Mouse (Mus musculus) liver, adult 2 months (tissue): ENCODE results near the gene Hlcs. TPM values are rescaled to one million over a fixed set of nuclear protein-coding genes. Genes with fewer than 3 reads are reported as not detected.
A peak's percentile ranks its signal among the peaks of the same experiment; 100 is the strongest.

Experiments used
- DNase-seq: peaks from one replicate; pipeline ENCODE4 v3.0.0-alpha.2; 2011; ENCODE audit warnings: low read depth, low spot score; ENCODE audit errors: extremely low read depth
- H3K27ac ChIP-seq: fragments of 200-500 bp; replicated peaks from 2 replicates; pipeline ENCODE4 v1.5.1; 2012; ENCODE audit warnings: low read depth, mild to moderate bottlenecking, control low read depth, inconsistent platforms, low read length; ENCODE audit not compliant: insufficient read depth
- H3K27me3 ChIP-seq: fragments of 200-500 bp; 2 replicates; pipeline ENCODE4 v1.6.1; 2012; ENCODE audit warnings: mild to moderate bottlenecking, moderate library complexity, low read length, inconsistent platforms; ENCODE audit not compliant: control insufficient read depth, insufficient read depth
- H3K36me3 ChIP-seq: fragments of 200-500 bp; 2 replicates; pipeline ENCODE4 v1.6.1; 2012; ENCODE audit warnings: low read length, inconsistent platforms; ENCODE audit not compliant: control insufficient read depth, insufficient read depth
- H3K4me1 ChIP-seq: fragments of 200-500 bp; 2 replicates; pipeline ENCODE4 v1.6.1; 2011; ENCODE audit warnings: low read length; ENCODE audit not compliant: control insufficient read depth, insufficient read depth
- H3K4me3 ChIP-seq: fragments of 200-500 bp; 2 replicates; pipeline ENCODE4 v1.5.1; 2011; ENCODE audit warnings: low read depth, mild to moderate bottlenecking, control low read depth, low read length, moderate library complexity; ENCODE audit not compliant: insufficient read depth
- H3K79me2 ChIP-seq: fragments of 200-500 bp; 2 replicates; pipeline ENCODE4 v1.6.1; 2012; ENCODE audit warnings: inconsistent platforms, mild to moderate bottlenecking, low read length, moderate library complexity; ENCODE audit not compliant: control insufficient read depth, insufficient read depth
- H3K9ac ChIP-seq: fragments of 200-500 bp; 2 replicates; pipeline ENCODE4 v1.6.1; 2012; ENCODE audit warnings: low read depth, mild to moderate bottlenecking, control low read depth, inconsistent platforms, low read length
- CTCF ChIP-seq: fragments of 200-500 bp; IDR thresholded peaks from 2 replicates; pipeline ENCODE4 v1.5.1; 2011; ENCODE audit warnings: low read depth, low read length, control low read depth
- POLR2A ChIP-seq: fragments of 200-500 bp; IDR thresholded peaks from 2 replicates; pipeline ENCODE4 v1.6.1; 2011; ENCODE audit warnings: low read length, control low read depth; ENCODE audit not compliant: insufficient read depth; ENCODE audit errors: extremely low read depth
- WGBS: fragments of 180-500 bp; shearing (Covaris S2); methylation state at CpG from one replicate; pipeline ENCODE4 v1.1.7; 2018; 5-methylcytosine and 5-hydroxymethylcytosine counted together
- polyA plus RNA-seq: library from polyadenylated mRNA; depleted of rRNA; stranded (reverse); fragments of >200 nt; gene quantifications from 2 replicates; pipeline ENCODE4 v1.2.3, GENCODE M21; 2012
- total RNA-seq: library from RNA; depleted of rRNA; stranded (reverse); fragments of >200 nt; gene quantifications from 2 replicates; pipeline ENCODE4 v1.2.3, GENCODE M21; 2014

The Hlcs gene
- total and polyA plus RNA-seq, 2 experiments = 6.0 to 7.2 TPM

- Histone ChIP-seq H3K27ac (no peak overlapping the region), H3K27me3 (no peaks in the 10 kb centered on the region), H3K36me3 (no peaks in the 10 kb centered on the region), H3K4me3 (no peak overlapping the region), H3K79me2 (no peaks in the 10 kb centered on the region), H3K4me1 (peaks cover 4% of the 10 kb centered on the region; the same call in 1 of the 2 replicates), H3K9ac (no peak overlapping the region)
- TF ChIP-seq POLR2A = no peak
- no peak for TF ChIP-seq CTCF
- WGBS = 87% methylated on average over 5 of the region's 5 CpGs
- DNase-seq = no peak
Measured at GRCm38 (mm10) chr16:94320223-94320622, 6.9 kb upstream of the Hlcs start.

GRCm38 (mm10) chr16:94317752-94318151, 4.4 kb upstream of the Hlcs start:
- H3K36me3 ChIP-seq = no peaks in the 10 kb centered on the region
- WGBS = 80% methylated on average over 5 of the region's 5 CpGs
- no peaks in the 10 kb centered on the region for H3K27me3 ChIP-seq
- no peaks in the 10 kb centered on the region for H3K79me2 ChIP-seq
- DNase-seq = no peak
- no peak for TF ChIP-seq POLR2A
- no peak for TF ChIP-seq CTCF
- no peak overlapping the region for H3K4me3 ChIP-seq
- peaks cover 10% of the 10 kb centered on the region; the same call in 1 of the 2 replicates for H3K4me1 ChIP-seq
- H3K9ac ChIP-seq = no peak overlapping the region
- H3K27ac ChIP-seq = 0 out of 2 replicates have a peak overlapping the region, but pooled peaks have one; percentile 26

GRCm38 (mm10) chr16:94315215-94315614, 1.8 kb upstream of the Hlcs start:
- Histone ChIP-seq H3K36me3 (no peaks in the 10 kb centered on the region), H3K79me2 (peaks cover 3% of the 10 kb centered on the region; the same call in 1 of the 2 replicates), H3K27me3 (no peaks in the 10 kb centered on the region), H3K4me3 (no peak overlapping the region), H3K4me1 (peaks cover 12% of the 10 kb centered on the region), H3K9ac (no peak overlapping the region), H3K27ac (no peak overlapping the region)
- WGBS = 36% methylated on average over 1 of the region's 1 CpGs
- no peak for DNase-seq
- TF ChIP-seq CTCF (no peak), POLR2A (no peak)

- H3K27ac ChIP-seq = no peak overlapping the region
- TF ChIP-seq CTCF (no peak), POLR2A (no peak)
- no peaks in the 10 kb centered on the region for H3K27me3 ChIP-seq
- DNase-seq = no peak
- peaks cover 3% of the 10 kb centered on the region; the same call in 1 of the 2 replicates for H3K79me2 ChIP-seq
- 86% methylated on average over 5 of the region's 5 CpGs for WGBS
- H3K4me3 ChIP-seq = no peak overlapping the region
- H3K4me1 ChIP-seq = peaks cover 12% of the 10 kb centered on the region
- no peak overlapping the region for H3K9ac ChIP-seq
- H3K36me3 ChIP-seq = no peaks in the 10 kb centered on the region
Measured at GRCm38 (mm10) chr16:94314626-94315025, 1.3 kb upstream of the Hlcs start.

GRCm38 (mm10) chr16:94312663-94313228, 625 bp downstream of the Hlcs start:
- peak; percentile 79 for DNase-seq
- no peaks in the 10 kb centered on the region for H3K27me3 ChIP-seq
- H3K9ac ChIP-seq = peak overlapping the region; percentile 72
- H3K27ac ChIP-seq = peak overlapping the region; percentile 90
- peaks cover 12% of the 10 kb centered on the region for H3K4me1 ChIP-seq
- H3K79me2 ChIP-seq = peaks cover 3% of the 10 kb centered on the region; the same call in 1 of the 2 replicates
- peak overlapping the region; percentile 68 for H3K4me3 ChIP-seq
- under 1% methylated on average over 20 of the region's 20 CpGs for WGBS
- H3K36me3 ChIP-seq = no peaks in the 10 kb centered on the region
- TF ChIP-seq CTCF = 0 out of 2 replicates have a peak, but pooled peaks have one; percentile 22
- no peak for TF ChIP-seq POLR2A

GRCm38 (mm10) chr16:94311931-94312330, 1.4 kb downstream of the Hlcs start:
- H3K27ac ChIP-seq = no peak overlapping the region
- TF ChIP-seq CTCF (no peak), POLR2A (no peak)
- peaks cover 3% of the 10 kb centered on the region; the same call in 1 of the 2 replicates for H3K79me2 ChIP-seq
- 40% methylated on average over 4 of the region's 4 CpGs for WGBS
- H3K9ac ChIP-seq = no peak overlapping the region
- no peaks in the 10 kb centered on the region for H3K36me3 ChIP-seq
- no peak for DNase-seq
- H3K4me3 ChIP-seq = no peak overlapping the region
- no peaks in the 10 kb centered on the region for H3K27me3 ChIP-seq
- peaks cover 12% of the 10 kb centered on the region for H3K4me1 ChIP-seq
